Mouse (Mus musculus): ENCODE data around the gene Tox4. TPM values are rescaled to one million over a fixed set of nuclear protein-coding genes. Genes with fewer than 3 reads are reported as not detected.
A peak's percentile ranks its signal among the peaks of the same experiment; 100 is the strongest.
"Not testable (repeated sequence)": the region's sequence is repeated elsewhere in the genome, so short reads cannot be mapped to it uniquely, and the experiment has no call there.

Tox4 gene
- 10 to 100 TPM; 67.6 to 86.8 TPM for polyA plus RNA-seq (2017; shearing (Covaris generic))

- ATAC-seq = peak; percentile 94
Measured at GRCm38 (mm10) chr14:52278932-52279746, at the start of gene Tox4, which contains the start of gene Rab2b. TSS of gene Tox4 (plus strand) at chr14:52279146. TSS of gene Rab2b (minus strand) at chr14:52279545.

GRCm38 (mm10) chr14:52232249-52232648 lies 46.7 kb upstream of the Tox4 start:
- ATAC-seq = no peak

- no peak for ATAC-seq
Measured at GRCm38 (mm10) chr14:52235165-52235564, 43.8 kb upstream of the Tox4 start.

- no peak for ATAC-seq
Measured at GRCm38 (mm10) chr14:52236216-52236615, 42.7 kb upstream of the Tox4 start.

- ATAC-seq = peak; percentile 100
Measured at GRCm38 (mm10) chr14:52244041-52244689, 34.8 kb upstream of the Tox4 start.

- ATAC-seq = no peak
Measured at GRCm38 (mm10) chr14:52244690-52245042, 34.3 kb upstream of the Tox4 start.

- ATAC-seq = no peak
Measured at GRCm38 (mm10) chr14:52246129-52246528, 32.8 kb upstream of the Tox4 start.

- ATAC-seq = no peak
Measured at GRCm38 (mm10) chr14:52256311-52257175, 22.4 kb upstream of the Tox4 start.

- ATAC-seq = peak; percentile 98
Measured at GRCm38 (mm10) chr14:52257484-52258213, 21.3 kb upstream of the Tox4 start, which contains the start of gene Chd8. TSS of gene Chd8 (minus strand) at chr14:52257780.

GRCm38 (mm10) chr14:52272781-52273180 lies 6.2 kb upstream of the Tox4 start:
- ATAC-seq = peak; percentile 53

- ATAC-seq = no peak
Measured at GRCm38 (mm10) chr14:52277210-52277609, 1.7 kb upstream of the Tox4 start.

- ATAC-seq = no peak
Measured at GRCm38 (mm10) chr14:52279747-52280120, 788 bp downstream of the Tox4 start.

- ATAC-seq = no peak
Measured at GRCm38 (mm10) chr14:52283629-52284028, 4.7 kb downstream of the Tox4 start.

- ATAC-seq = no peak
Measured at GRCm38 (mm10) chr14:52284191-52284590, 5.2 kb downstream of the Tox4 start.

- ATAC-seq = peak; percentile 76
Measured at GRCm38 (mm10) chr14:52295558-52296264, 16.8 kb downstream of the Tox4 start.

- ATAC-seq = not testable (repeated sequence)
Measured at GRCm38 (mm10) chr14:52303517-52303916, 24.6 kb downstream of the Tox4 start.

- peak; percentile 95 for ATAC-seq
Measured at GRCm38 (mm10) chr14:52304644-52305271, 25.8 kb downstream of the Tox4 start, which contains the start of gene Mettl3. TSS of gene Mettl3 (minus strand) at chr14:52305128.

GRCm38 (mm10) chr14:52306100-52306499 lies 27.2 kb downstream of the Tox4 start:
- no peak for ATAC-seq

GRCm38 (mm10) chr14:52310343-52310742 lies 31.4 kb downstream of the Tox4 start:
- ATAC-seq = not testable (repeated sequence)

GRCm38 (mm10) chr14:52310906-52311305 lies 32.0 kb downstream of the Tox4 start:
- ATAC-seq = no peak
